Mouse (Mus musculus) E14TG2a.4 (cell line): ENCODE results near the gene Ahnak2.
A peak's percentile ranks its signal among the peaks of the same experiment; 100 is the strongest.

Source experiments
- H3K27me3 ChIP-seq: 2 replicates; pipeline ENCODE4 v1.6.1; 2014; ENCODE audit warnings: low read length, control low read depth; ENCODE audit not compliant: insufficient read depth
- H3K36me3 ChIP-seq: 2 replicates; pipeline ENCODE4 v1.6.1; 2014; ENCODE audit warnings: low read length, control low read depth; ENCODE audit not compliant: insufficient read depth
- H3K4me1 ChIP-seq: replicated peaks from 2 replicates; pipeline ENCODE4 v1.6.1; 2014; ENCODE audit warnings: low read depth, low read length, control low read depth
- H3K4me3 ChIP-seq: replicated peaks from 2 replicates; pipeline ENCODE4 v1.5.1; 2014; ENCODE audit warnings: mild to moderate bottlenecking, low read length
- H3K9me3 ChIP-seq: 2 replicates; pipeline ENCODE4 v1.6.1; 2014; ENCODE audit warnings: low read length, control low read depth
- CTCF ChIP-seq: conservative IDR thresholded peaks from 2 replicates; pipeline ENCODE4 v1.5.1; 2014; ENCODE audit warnings: low read length
- NANOG ChIP-seq: IDR thresholded peaks from 2 replicates; pipeline ENCODE4 v1.6.1; 2014; ENCODE audit warnings: borderline replicate concordance, low read length, mixed read lengths
- POU5F1 ChIP-seq: IDR thresholded peaks from 2 replicates; pipeline ENCODE4 v1.6.1; 2014; ENCODE audit warnings: low read length, borderline replicate concordance

The Ahnak2 gene

GRCm38 (mm10) chr12:112795466-112796104 is 6.9 kb downstream of the Ahnak2 start:
- H3K9me3 ChIP-seq: no peaks in the 10 kb centered on the region
- H3K4me3 ChIP-seq: peak overlapping the region; percentile 76
- H3K4me1 ChIP-seq: peaks cover 98% of the 10 kb centered on the region
- H3K27me3 ChIP-seq: peaks cover 6% of the 10 kb centered on the region
- H3K36me3 ChIP-seq: no peaks in the 10 kb centered on the region
- TF ChIP-seq POU5F1: no peak
- no peak for TF ChIP-seq CTCF
- TF ChIP-seq NANOG: no peak

- Histone ChIP-seq H3K4me3 (peak overlapping the region; percentile 76), H3K27me3 (0 out of 2 replicates have a peak, but pooled peaks cover 4% of the 10 kb centered on the region), H3K4me1 (peaks cover 93% of the 10 kb centered on the region), H3K9me3 (no peaks in the 10 kb centered on the region), H3K36me3 (no peaks in the 10 kb centered on the region)
- TF ChIP-seq POU5F1: no peak
- no peak for TF ChIP-seq CTCF
- TF ChIP-seq NANOG: no peak
Measured at GRCm38 (mm10) chr12:112794998-112795397, 7.5 kb downstream of the Ahnak2 start.

DNA sequence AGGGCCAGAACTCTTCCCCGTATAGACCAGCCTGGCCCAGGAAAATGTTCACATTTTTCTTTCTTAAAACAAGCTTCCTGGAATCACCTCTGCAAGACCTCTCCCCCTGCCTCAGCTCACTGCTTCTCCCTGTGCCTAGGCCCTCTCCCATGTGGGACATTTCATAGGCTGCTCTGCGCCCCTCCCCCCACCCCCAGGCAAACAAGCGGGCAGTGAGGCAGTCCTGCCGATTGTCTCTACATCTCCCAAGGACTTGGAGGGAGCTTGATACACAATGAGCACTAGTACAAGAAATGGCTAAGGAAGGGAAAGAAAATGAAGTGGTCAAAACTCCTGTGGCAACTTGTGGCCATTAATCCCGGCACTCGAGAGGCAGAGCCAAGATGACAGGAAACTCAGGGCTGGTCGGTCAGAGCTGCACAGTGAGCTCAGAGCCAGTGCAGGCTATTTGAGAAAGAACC is 8.1 kb downstream of the Ahnak2 start:
- H3K9me3 ChIP-seq: no peaks in the 10 kb centered on the region
- H3K27me3 ChIP-seq: 0 out of 2 replicates have a peak, but pooled peaks cover 1% of the 10 kb centered on the region
- H3K4me3 ChIP-seq: peak overlapping the region; percentile 76
- no peaks in the 10 kb centered on the region for H3K36me3 ChIP-seq
- TF ChIP-seq NANOG (no peak), CTCF (no peak), POU5F1 (no peak)
- peaks cover 87% of the 10 kb centered on the region for H3K4me1 ChIP-seq

DNA sequence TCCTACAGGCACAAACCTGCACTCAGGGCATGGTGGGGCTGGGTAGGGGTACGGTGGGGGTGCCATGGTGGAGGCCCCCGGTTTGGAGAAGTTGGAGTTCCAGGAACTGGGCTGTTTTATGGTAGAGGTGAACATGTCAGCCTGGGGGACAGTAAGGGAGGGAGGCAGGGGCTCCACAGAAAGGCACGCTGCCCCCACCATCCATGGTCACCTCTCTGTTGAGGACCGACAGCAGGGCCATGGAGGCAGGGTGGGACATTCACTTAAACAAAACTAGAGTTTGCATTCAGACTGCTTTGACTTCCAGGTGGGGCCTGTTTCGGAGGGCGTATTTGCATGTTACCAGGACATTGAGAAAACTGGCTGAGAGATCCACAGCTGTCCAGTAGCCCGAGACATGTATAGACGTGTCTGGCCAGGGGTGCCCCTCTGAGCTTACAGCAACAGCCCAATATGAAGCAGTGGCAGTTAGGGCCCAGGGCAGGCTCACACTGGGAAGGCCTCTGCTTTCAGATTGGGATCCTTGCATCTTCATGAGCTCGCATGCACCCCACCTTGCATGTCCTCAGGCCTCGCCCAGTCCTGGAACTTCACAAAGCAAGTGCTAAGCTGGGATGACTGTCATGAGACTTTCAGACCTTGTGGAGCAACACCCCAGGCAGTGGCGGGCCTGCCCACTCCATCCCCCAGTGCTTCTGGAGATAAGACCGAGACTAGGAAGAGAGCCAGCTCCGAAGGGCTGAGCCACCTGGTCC is 8.7 kb downstream of the Ahnak2 start:
- H3K36me3 ChIP-seq: no peaks in the 10 kb centered on the region
- H3K27me3 ChIP-seq: no peaks in the 10 kb centered on the region
- TF ChIP-seq NANOG: no peak
- TF ChIP-seq CTCF: no peak
- TF ChIP-seq POU5F1: no peak
- H3K9me3 ChIP-seq: no peaks in the 10 kb centered on the region
- H3K4me1 ChIP-seq: peaks cover 80% of the 10 kb centered on the region
- peak overlapping the region; percentile 76 for H3K4me3 ChIP-seq

DNA sequence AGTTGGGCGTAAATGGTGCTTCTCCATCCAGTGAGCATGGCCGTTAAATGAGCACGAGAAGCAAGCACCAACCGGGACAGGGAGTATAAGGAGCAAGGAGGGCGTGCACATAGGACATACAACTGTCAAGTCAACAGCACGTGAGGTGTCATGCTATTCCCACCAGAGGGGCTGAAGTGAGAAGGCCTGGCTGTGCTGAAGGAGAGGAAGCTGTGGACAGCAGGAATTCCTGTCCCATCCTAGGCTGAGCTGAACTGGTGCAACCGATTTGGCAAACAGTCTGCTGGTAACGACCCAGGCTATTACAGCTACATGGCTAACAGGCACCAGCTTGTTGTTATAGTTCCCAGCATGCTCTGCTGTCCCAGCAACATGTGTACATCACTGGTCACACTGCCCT is 11.4 kb downstream of the Ahnak2 start:
- Histone ChIP-seq H3K4me3 (no peak overlapping the region), H3K36me3 (peaks cover 9% of the 10 kb centered on the region), H3K27me3 (no peaks in the 10 kb centered on the region), H3K9me3 (no peaks in the 10 kb centered on the region), H3K4me1 (peaks cover 68% of the 10 kb centered on the region)
- TF ChIP-seq CTCF (no peak), NANOG (no peak), POU5F1 (no peak)

- 0 out of 2 replicates have a peak, but pooled peaks cover 12% of the 10 kb centered on the region for H3K27me3 ChIP-seq
- peaks cover 24% of the 10 kb centered on the region for H3K4me1 ChIP-seq
- no peaks in the 10 kb centered on the region for H3K9me3 ChIP-seq
- H3K36me3 ChIP-seq: no peaks in the 10 kb centered on the region
- no peak overlapping the region for H3K4me3 ChIP-seq
- TF ChIP-seq CTCF (no peak), NANOG (no peak), POU5F1 (no peak)
Measured at GRCm38 (mm10) chr12:112774481-112774880, 28.0 kb downstream of the Ahnak2 start.

DNA sequence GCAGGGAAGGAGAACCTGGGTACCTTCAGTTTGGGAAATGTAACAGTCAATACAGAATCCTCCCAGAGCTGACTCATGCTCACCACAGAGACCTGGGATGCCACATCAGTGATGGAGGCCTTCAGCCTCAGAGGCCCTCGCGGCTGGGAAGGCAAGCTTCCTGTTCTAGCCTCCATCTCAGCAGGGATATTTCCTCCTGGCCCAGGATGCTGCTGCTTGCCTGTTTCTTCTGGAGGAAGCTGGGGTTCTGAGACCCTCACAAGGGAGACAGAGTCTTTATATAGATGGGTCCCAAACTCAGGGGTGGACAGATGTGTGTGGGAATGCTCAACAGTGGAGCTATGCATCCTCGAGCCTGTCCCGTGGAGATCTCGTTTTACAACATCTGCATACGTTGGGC is 28.4 kb downstream of the Ahnak2 start:
- no peaks in the 10 kb centered on the region for H3K9me3 ChIP-seq
- H3K36me3 ChIP-seq: no peaks in the 10 kb centered on the region
- H3K27me3 ChIP-seq: 0 out of 2 replicates have a peak, but pooled peaks cover 12% of the 10 kb centered on the region
- no peak overlapping the region for H3K4me3 ChIP-seq
- peaks cover 24% of the 10 kb centered on the region for H3K4me1 ChIP-seq
- no peak for TF ChIP-seq CTCF
- no peak for TF ChIP-seq POU5F1
- TF ChIP-seq NANOG: no peak

GRCm38 (mm10) chr12:112773366-112773765 is 29.1 kb downstream of the Ahnak2 start:
- TF ChIP-seq NANOG: no peak
- no peak for TF ChIP-seq CTCF
- no peak for TF ChIP-seq POU5F1
- peaks cover 24% of the 10 kb centered on the region for H3K4me1 ChIP-seq
- H3K36me3 ChIP-seq: no peaks in the 10 kb centered on the region
- no peaks in the 10 kb centered on the region for H3K9me3 ChIP-seq
- no peak overlapping the region for H3K4me3 ChIP-seq
- 0 out of 2 replicates have a peak, but pooled peaks cover 12% of the 10 kb centered on the region for H3K27me3 ChIP-seq
